Mouse (Mus musculus) liver, postnatal 0 days (tissue): Measurements from ENCODE around the gene Eef1a2.

Experiments
- CTCF ChIP-seq: sonication (generic); IDR thresholded peaks from 2 replicates; pipeline ENCODE4 v1.5.1; 2016; ENCODE audit warnings: antibody characterized with exemption, low read depth
- EP300 ChIP-seq: IDR thresholded peaks from 2 replicates; pipeline ENCODE4 v1.6.1; 2016; ENCODE audit warnings: antibody characterized with exemption, low read depth, mild to moderate bottlenecking

GRCm38 (mm10) chr2:181147546-181148317 lies 9.1 kb downstream of the Eef1a2 start:
- TF ChIP-seq EP300 (no peak), CTCF (no peak)
